Mouse (Mus musculus) liver, embryonic 12.5 days (tissue): Measurements from ENCODE around the gene Rassf1. TPM values are rescaled to one million over a fixed set of nuclear protein-coding genes. Genes with fewer than 3 reads are reported as not detected.
A peak's percentile ranks its signal among the peaks of the same experiment; 100 is the strongest.

Experiments
- ATAC-seq: fragments of 200-750 bp; cut with Nextera tagmentation; 2 replicates; pipeline ENCODE4 v1.8.0; 2017; ENCODE audit warnings: moderate number of reproducible peaks, mild to moderate bottlenecking, moderate library complexity
- H3K27ac ChIP-seq: fragments of 300-500 bp; sonication (generic); 2 replicates; pipeline ENCODE4 v1.5.1; 2016; ENCODE audit warnings: mild to moderate bottlenecking
- H3K27me3 ChIP-seq: fragments of 300-500 bp; sonication (generic); replicated peaks from 2 replicates; pipeline ENCODE4 v1.6.1; 2016; ENCODE audit warnings: mild to moderate bottlenecking, moderate library complexity
- H3K36me3 ChIP-seq: fragments of 300-500 bp; sonication (generic); 2 replicates; pipeline ENCODE4 v1.6.1; 2016; ENCODE audit warnings: mild to moderate bottlenecking, moderate library complexity
- H3K4me1 ChIP-seq: fragments of 300-500 bp; sonication (generic); 2 replicates; pipeline ENCODE4 v1.6.1; 2016
- H3K4me2 ChIP-seq: fragments of 300-500 bp; sonication (generic); 2 replicates; pipeline ENCODE4 v1.6.1; 2016; ENCODE audit warnings: mild to moderate bottlenecking, moderate library complexity
- H3K4me3 ChIP-seq: fragments of 300-500 bp; sonication (generic); 2 replicates; pipeline ENCODE4 v1.5.1; 2016; ENCODE audit warnings: mild to moderate bottlenecking, moderate library complexity
- H3K9ac ChIP-seq: fragments of 300-500 bp; sonication (generic); 2 replicates; pipeline ENCODE4 v1.6.1; 2016; ENCODE audit warnings: mild to moderate bottlenecking, moderate library complexity
- H3K9me3 ChIP-seq: fragments of 300-500 bp; sonication (generic); replicated peaks from 2 replicates; pipeline ENCODE4 v1.6.1; 2016; ENCODE audit warnings: mild to moderate bottlenecking, moderate library complexity
- WGBS: fragments of 180-500 bp; shearing (Covaris S2); methylation state at CpG from one replicate; pipeline ENCODE4 v1.1.7; 2016; ENCODE audit not compliant: insufficient replicate concordance; 5-methylcytosine and 5-hydroxymethylcytosine counted together
- polyA plus RNA-seq: library from polyadenylated mRNA; unstranded; fragments of >200 nt; fragmentation: Nextera tagmentation; extraction: Ambion mirVana; gene quantifications from 2 replicates; pipeline ENCODE4 v1.2.1, GENCODE M21; 2016

The Rassf1 gene
- polyA plus RNA-seq, 1 experiment from 2014 or later: 24.8 TPM

GRCm38 (mm10) chr9:107599842-107600241 is 48.5 kb downstream of the Rassf1 start:
- no peak for ATAC-seq
- H3K9me3 ChIP-seq: no peaks in the 10 kb centered on the region
- peaks cover 63% of the 10 kb centered on the region for H3K27me3 ChIP-seq
- H3K27ac ChIP-seq: no peak overlapping the region
- peaks cover 5% of the 10 kb centered on the region for H3K36me3 ChIP-seq
- H3K4me2 ChIP-seq: no peak overlapping the region
- no peak overlapping the region for H3K9ac ChIP-seq
- H3K4me1 ChIP-seq: peaks cover 55% of the 10 kb centered on the region
- 55% methylated on average over 14 of the region's 14 CpGs for WGBS
- no peak overlapping the region for H3K4me3 ChIP-seq

- no peaks in the 10 kb centered on the region; the same call in 1 of the 2 replicates for H3K36me3 ChIP-seq
- 59% methylated on average over 12 of the region's 12 CpGs for WGBS
- no peak overlapping the region for H3K9ac ChIP-seq
- peaks cover 72% of the 10 kb centered on the region for H3K27me3 ChIP-seq
- no peak overlapping the region for H3K4me2 ChIP-seq
- no peak for ATAC-seq
- peaks cover 61% of the 10 kb centered on the region for H3K4me1 ChIP-seq
- H3K27ac ChIP-seq: no peak overlapping the region
- H3K9me3 ChIP-seq: no peaks in the 10 kb centered on the region
- H3K4me3 ChIP-seq: no peak overlapping the region
Observed at GRCm38 (mm10) chr9:107600745-107601144, 49.4 kb downstream of the Rassf1 start.

- H3K27me3 ChIP-seq: peaks cover 74% of the 10 kb centered on the region
- H3K27ac ChIP-seq: no peak overlapping the region
- H3K36me3 ChIP-seq: no peaks in the 10 kb centered on the region
- no peak for ATAC-seq
- 75% methylated on average over 11 of the region's 11 CpGs for whole genome bisulfite sequencing
- H3K4me2 ChIP-seq: no peak overlapping the region
- H3K4me3 ChIP-seq: no peak overlapping the region
- no peaks in the 10 kb centered on the region for H3K9me3 ChIP-seq
- H3K4me1 ChIP-seq: peaks cover 61% of the 10 kb centered on the region
- H3K9ac ChIP-seq: no peak overlapping the region
Observed at GRCm38 (mm10) chr9:107601275-107601674, 49.9 kb downstream of the Rassf1 start.

- peak overlapping the region; percentile 18; the same call in 1 of the 2 replicates for H3K27ac ChIP-seq
- peak; percentile 60 for ATAC-seq
- H3K9me3 ChIP-seq: no peaks in the 10 kb centered on the region
- 3% methylated on average over 10 of the region's 10 CpGs for WGBS
- H3K9ac ChIP-seq: 0 out of 2 replicates have a peak overlapping the region, but pooled peaks have one; percentile 3
- H3K27me3 ChIP-seq: peaks cover 80% of the 10 kb centered on the region
- peaks cover 56% of the 10 kb centered on the region for H3K4me1 ChIP-seq
- H3K4me2 ChIP-seq: peak overlapping the region; percentile 50
- no peaks in the 10 kb centered on the region for H3K36me3 ChIP-seq
- H3K4me3 ChIP-seq: peak overlapping the region; percentile 23
Observed at GRCm38 (mm10) chr9:107602068-107602648, 50.8 kb downstream of the Rassf1 start.

- Histone ChIP-seq H3K9ac (no peak overlapping the region), H3K27me3 (peaks cover 69% of the 10 kb centered on the region), H3K27ac (no peak overlapping the region), H3K4me1 (peaks cover 58% of the 10 kb centered on the region), H3K36me3 (no peaks in the 10 kb centered on the region), H3K4me3 (no peak overlapping the region), H3K4me2 (no peak overlapping the region), H3K9me3 (no peaks in the 10 kb centered on the region)
- no peak for ATAC-seq
- 65% methylated on average over 6 of the region's 6 CpGs for WGBS
Observed at GRCm38 (mm10) chr9:107603251-107603650, 51.9 kb downstream of the Rassf1 start.

GRCm38 (mm10) chr9:107605041-107605661 is 53.8 kb downstream of the Rassf1 start:
- H3K4me3 ChIP-seq: no peak overlapping the region
- H3K9me3 ChIP-seq: no peaks in the 10 kb centered on the region
- H3K4me2 ChIP-seq: 0 out of 2 replicates have a peak overlapping the region, but pooled peaks have one; percentile 3
- no peaks in the 10 kb centered on the region for H3K36me3 ChIP-seq
- H3K27me3 ChIP-seq: peaks cover 58% of the 10 kb centered on the region
- no peak overlapping the region for H3K27ac ChIP-seq
- WGBS: 46% methylated on average over 23 of the region's 23 CpGs
- peaks cover 53% of the 10 kb centered on the region for H3K4me1 ChIP-seq
- H3K9ac ChIP-seq: no peak overlapping the region
- peak; percentile 28; the same call in 1 of the 2 replicates for ATAC-seq

GRCm38 (mm10) chr9:107606591-107606990 is 55.2 kb downstream of the Rassf1 start:
- H3K27ac ChIP-seq: no peak overlapping the region
- no peak overlapping the region for H3K4me3 ChIP-seq
- peaks cover 53% of the 10 kb centered on the region for H3K4me1 ChIP-seq
- peaks cover 43% of the 10 kb centered on the region for H3K27me3 ChIP-seq
- H3K4me2 ChIP-seq: no peak overlapping the region
- H3K9ac ChIP-seq: no peak overlapping the region
- WGBS: 30% methylated on average over 9 of the region's 9 CpGs
- H3K9me3 ChIP-seq: no peaks in the 10 kb centered on the region
- no peaks in the 10 kb centered on the region for H3K36me3 ChIP-seq
- ATAC-seq: no peak

GRCm38 (mm10) chr9:107607036-107607435 is 55.7 kb downstream of the Rassf1 start:
- no peak overlapping the region for H3K4me3 ChIP-seq
- WGBS: 66% methylated on average over 2 of the region's 2 CpGs
- H3K27me3 ChIP-seq: peaks cover 40% of the 10 kb centered on the region
- H3K36me3 ChIP-seq: no peaks in the 10 kb centered on the region
- H3K4me1 ChIP-seq: peaks cover 57% of the 10 kb centered on the region
- no peak overlapping the region for H3K4me2 ChIP-seq
- H3K9me3 ChIP-seq: no peaks in the 10 kb centered on the region
- no peak overlapping the region for H3K27ac ChIP-seq
- no peak overlapping the region for H3K9ac ChIP-seq
- no peak for ATAC-seq

GRCm38 (mm10) chr9:107607653-107608245 is 56.4 kb downstream of the Rassf1 start:
- no peaks in the 10 kb centered on the region for H3K9me3 ChIP-seq
- no peak overlapping the region for H3K27ac ChIP-seq
- H3K4me2 ChIP-seq: no peak overlapping the region
- no peak overlapping the region for H3K4me3 ChIP-seq
- no peaks in the 10 kb centered on the region for H3K36me3 ChIP-seq
- 49% methylated on average over 9 of the region's 9 CpGs for WGBS
- H3K27me3 ChIP-seq: peaks cover 40% of the 10 kb centered on the region
- peaks cover 55% of the 10 kb centered on the region for H3K4me1 ChIP-seq
- no peak for ATAC-seq
- H3K9ac ChIP-seq: no peak overlapping the region

- ATAC-seq: no peak
- Histone ChIP-seq H3K4me2 (no peak within 1 kb of the TSS), H3K4me1 (peaks cover 58% of the 10 kb centered on the region), H3K27me3 (peaks cover 34% of the 10 kb centered on the region), H3K36me3 (peaks cover 4% of the 10 kb centered on the region), H3K27ac (no peak within 1 kb of the TSS), H3K9ac (no peak within 1 kb of the TSS), H3K4me3 (no peak within 1 kb of the TSS), H3K9me3 (no peaks in the 10 kb centered on the region)
- WGBS: 48% methylated on average over 12 of the region's 12 CpGs
Observed at GRCm38 (mm10) chr9:107608741-107609432, 57.5 kb downstream of the Rassf1 start, which contains the start of gene Sema3b. Gene Sema3b, minus strand, starts transcription at chr9:107609229.

- H3K9me3 ChIP-seq: no peaks in the 10 kb centered on the region
- no peak overlapping the region for H3K4me2 ChIP-seq
- H3K36me3 ChIP-seq: peaks cover 10% of the 10 kb centered on the region
- H3K9ac ChIP-seq: no peak overlapping the region
- H3K27ac ChIP-seq: no peak overlapping the region
- 70% methylated on average over 4 of the region's 4 CpGs for WGBS
- ATAC-seq: no peak
- H3K4me1 ChIP-seq: peaks cover 58% of the 10 kb centered on the region
- peaks cover 29% of the 10 kb centered on the region for H3K27me3 ChIP-seq
- H3K4me3 ChIP-seq: no peak overlapping the region
Observed at GRCm38 (mm10) chr9:107609433-107609830, 58.1 kb downstream of the Rassf1 start.
